Mouse (Mus musculus): ENCODE results near the gene Grik5.
A peak's percentile ranks its signal among the peaks of the same experiment; 100 is the strongest.

Grik5 gene

DNA sequence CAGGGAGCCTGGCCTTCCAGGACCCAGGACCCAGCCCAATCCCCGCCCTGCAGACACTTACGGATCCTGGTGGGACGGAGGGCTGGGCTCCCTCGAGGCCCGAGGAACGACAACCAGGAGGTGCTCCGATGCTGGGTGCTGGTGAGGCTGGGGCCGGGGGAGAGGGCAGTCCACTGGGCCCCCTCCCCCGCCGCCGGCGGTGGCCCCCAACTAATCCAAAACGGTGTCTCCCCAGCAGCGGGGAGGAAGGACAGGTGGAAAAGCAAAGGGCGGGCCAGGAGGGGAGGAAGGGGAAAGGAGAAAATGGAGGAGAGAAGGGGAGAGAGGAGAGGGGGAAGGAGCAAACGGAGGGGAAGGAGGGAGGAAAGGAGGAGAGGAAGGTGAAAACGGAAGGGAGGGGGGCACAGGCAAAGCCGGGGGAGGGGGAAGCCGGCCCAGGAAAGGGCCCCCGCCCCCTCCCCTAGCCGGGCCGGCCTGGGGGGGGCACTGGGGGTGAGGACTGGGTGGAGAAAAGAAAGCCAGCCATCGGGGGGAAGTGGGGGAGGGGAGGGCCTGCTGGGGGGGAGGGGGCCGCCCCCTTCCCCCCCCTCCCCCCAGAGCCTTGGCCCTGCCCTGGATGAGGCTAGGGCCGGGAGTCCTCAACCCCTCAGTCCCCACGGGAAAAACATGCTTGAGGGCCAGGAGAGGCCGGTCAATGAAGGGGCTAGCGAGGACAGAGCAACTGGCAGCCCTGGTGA is at the start of gene Grik5, which contains the start of gene Zfp574:
TSS of gene Grik5 (minus strand) at position 368 of the 737 bp plus-strand sequence.
TSS of gene Zfp574 (plus strand) at position 589 of the 737 bp plus-strand sequence.
- DNase-seq (ENCODE audit: low spot score in 2 of 2): no peak

DNA sequence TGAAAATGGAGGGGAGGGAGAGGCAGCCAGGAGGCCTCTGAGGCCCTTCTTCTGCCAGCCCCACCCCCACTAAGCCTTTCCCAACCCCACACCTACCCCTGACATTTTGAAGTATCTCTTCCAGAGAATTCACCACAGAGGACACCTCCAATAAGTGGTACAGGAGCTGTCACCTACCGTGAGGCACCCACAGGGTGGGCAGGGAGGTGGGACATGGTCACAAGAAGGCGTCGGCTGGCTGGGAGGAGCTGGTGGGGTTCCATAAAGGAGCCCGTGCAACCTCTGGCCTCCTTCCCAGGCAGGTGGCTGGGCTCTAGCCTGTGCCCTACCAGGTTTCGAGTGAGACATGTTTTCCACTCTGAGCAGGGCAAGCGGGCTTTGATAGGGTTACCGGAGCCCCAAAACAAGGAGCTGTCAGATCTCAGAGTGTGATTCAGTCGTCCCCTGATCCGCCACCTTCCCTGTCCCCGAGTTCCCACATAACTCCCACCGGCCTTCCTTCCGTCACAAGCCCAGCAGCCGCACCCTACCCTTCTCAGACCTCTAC is 49.2 kb upstream of the Grik5 start:
- no peak for DNase-seq (ENCODE audit: low spot score in 2 of 2)

- DNase-seq (ENCODE audit: low spot score in 2 of 2): peak in 1 of 2 experiments; percentile 74
Measured at GRCm38 (mm10) chr7:25120061-25120834, 48.1 kb upstream of the Grik5 start.

DNA sequence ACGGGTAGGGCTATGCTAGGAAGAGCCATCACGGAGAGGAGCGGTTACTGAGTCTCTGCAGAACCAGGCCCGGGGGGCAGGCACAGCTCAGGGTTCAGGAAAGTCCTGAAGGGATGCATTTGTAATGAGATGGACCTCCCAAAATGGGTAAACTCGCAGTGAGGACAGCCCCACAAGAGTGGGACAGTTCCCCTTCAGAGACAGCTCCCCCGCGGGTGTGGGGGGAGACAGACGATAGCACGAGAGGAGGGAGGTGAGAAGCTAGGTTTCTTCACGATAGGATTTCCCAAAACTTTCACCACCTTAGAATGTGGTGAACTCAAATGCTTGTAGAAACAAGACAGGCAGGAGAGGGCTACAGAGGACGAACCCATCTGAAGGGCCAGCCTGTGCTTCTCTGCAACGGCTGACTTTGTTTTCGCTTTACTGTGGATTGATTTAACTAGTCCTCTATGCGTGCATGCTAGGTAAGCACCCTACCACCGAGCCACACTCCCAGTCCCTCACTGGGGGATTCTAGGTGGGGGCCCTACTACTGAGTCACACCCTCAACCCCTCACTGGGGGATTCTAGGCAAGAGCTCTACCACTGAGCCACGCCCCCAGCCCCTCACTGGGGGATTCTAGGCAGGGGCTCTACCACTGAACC is 40.9 kb upstream of the Grik5 start:
- no peak for DNase-seq (ENCODE audit: low spot score in 2 of 2)

GRCm38 (mm10) chr7:25112178-25112955 is 40.2 kb upstream of the Grik5 start:
- DNase-seq (ENCODE audit: low spot score in 2 of 2): no peak

DNA sequence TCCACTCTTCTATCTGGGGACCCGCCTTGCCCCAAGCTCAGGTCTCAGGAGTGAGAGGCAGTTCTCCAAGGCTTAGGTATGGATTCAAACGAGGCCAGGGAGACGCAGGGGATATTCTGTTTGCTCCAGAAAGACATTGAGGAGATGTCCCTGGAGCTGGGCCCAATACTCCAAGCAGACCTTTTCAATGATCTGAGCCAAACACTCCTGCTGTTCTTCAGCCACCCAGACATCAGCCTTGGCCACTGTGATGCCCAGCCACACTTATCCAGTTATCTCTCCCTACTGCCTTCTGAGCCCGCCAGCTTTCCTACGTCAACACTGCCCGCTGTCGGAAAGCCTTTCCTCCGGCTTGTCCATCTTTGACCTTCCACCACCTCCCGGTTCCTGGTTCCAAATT is 38.2 kb upstream of the Grik5 start:
- DNase-seq (ENCODE audit: low spot score in 2 of 2): no peak

DNA sequence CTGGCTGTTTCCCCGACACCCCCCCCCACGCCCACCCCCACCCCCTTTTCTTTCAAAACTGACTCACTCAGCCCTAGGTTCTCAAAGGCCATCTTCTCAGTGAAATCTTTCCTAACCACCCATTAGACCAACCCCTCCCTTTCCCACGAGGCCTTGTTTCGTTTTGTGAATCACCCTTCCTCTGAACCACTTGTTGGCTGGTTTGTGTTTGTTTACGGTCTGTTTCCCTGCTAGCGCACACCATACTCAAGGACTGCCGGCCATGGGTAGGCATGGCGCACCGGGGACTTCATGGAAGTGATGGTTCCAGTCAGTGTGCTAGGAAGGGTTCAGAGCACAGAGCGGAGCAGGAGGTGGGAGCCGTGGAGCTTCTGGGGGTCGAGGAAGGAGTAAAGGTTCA is 37.2 kb upstream of the Grik5 start:
- DNase-seq (ENCODE audit: low spot score in 2 of 2): no peak

GRCm38 (mm10) chr7:25106790-25107502 is 34.8 kb upstream of the Grik5 start:
- DNase-seq (ENCODE audit: low spot score in 2 of 2): peak in 1 of 2 experiments; percentile 58

DNA sequence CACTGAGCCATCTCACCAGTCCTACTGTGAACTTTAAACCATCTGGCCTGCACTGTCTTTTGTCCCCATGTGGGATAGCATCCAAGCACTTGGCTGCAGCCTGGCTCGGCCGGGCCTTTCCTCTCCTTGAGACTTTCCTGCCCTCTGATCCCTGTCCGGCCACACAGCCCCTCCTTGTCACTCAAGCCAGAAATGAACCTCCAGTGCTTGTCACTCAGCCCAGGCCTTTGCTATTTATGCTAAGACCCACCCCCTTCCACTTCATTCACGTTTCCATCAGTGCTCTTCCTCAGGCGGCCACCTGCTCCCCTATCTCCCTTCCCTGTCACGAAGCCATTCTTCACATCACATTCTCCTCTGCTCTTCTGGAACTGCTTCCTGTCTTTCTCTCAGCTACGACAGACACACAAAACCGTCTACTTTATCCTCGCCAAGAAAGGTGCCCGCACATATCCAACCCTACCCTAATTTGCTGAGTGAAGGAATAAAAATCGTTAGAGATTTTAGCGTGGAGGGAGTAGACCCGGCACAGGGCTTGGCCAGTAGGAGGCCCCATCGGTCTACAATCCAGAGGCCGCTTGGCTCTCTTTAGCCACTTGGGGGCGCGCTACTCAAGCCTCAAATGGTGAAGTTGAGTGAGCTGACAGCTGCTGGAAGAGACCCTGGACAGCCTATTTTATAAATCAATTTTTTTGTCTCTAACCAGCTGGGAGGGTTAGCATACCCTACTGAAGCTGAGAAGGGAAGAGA is 33.4 kb upstream of the Grik5 start:
- DNase-seq (ENCODE audit: low spot score in 2 of 2): peak; percentile 76 to 88

DNA sequence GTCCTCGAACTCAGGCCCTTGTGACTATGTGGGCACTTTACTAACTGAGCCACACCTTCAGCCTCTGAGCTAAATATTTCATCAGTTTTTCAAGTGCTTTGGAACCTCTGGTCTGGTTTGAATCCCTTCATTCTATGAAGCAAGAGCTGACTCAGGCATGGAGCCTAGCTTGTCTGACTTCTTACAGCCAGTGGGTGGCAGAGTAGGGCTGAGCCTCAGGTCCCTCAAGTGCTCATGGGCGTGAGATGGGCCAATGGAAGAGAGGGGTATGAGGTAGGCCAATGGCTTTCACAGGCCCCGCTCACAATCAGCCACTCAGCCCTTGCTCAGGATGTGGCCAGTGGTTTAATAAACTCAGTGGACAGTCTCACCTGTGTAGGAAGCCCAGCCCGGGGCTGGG is 27.4 kb upstream of the Grik5 start:
- no peak for DNase-seq (ENCODE audit: low spot score in 2 of 2)

DNA sequence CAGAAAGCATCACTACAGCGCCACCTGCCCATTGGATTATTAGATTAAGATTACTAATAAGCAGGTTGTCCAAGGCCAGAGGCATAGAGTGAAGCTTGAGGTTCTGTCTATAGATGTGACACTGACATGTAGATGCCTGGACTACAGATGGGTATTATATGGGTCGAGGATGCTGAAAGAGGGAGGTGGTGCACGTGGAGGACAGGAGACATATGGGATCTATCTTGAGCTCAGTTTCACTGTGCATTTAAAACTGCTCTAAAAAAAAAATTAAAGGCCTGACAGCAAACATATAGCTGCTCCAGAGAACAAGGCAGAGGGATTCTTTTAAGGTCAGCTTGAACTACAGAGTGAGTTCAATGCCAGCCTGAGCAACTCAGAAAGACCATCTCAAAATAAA is 26.0 kb upstream of the Grik5 start:
- no peak for DNase-seq (ENCODE audit: low spot score in 2 of 2)

GRCm38 (mm10) chr7:25089875-25090274 is 17.7 kb upstream of the Grik5 start:
- no peak for DNase-seq (ENCODE audit: low spot score in 2 of 2)

DNA sequence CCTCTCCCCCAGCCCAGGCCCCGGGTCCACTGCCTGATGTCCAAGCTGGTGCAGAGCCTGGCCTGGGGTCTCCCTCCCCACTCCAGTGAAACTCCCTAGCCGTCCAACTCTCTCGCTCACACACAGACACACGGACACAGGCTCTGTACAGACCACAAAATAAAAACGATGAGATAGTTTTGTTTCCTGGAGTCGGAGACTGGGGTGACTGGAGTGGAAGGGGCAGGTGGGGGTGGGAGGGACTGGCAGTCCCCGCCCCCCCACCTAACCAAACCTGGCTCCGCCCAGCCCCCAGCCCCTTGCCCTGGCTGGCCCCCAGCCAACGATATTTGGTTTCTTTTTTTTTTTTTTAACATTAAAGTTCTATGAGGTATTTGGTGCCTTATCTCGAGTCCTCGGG is 16.8 kb upstream of the Grik5 start:
- no peak for DNase-seq (ENCODE audit: low spot score in 2 of 2)

- no peak for DNase-seq (ENCODE audit: low spot score in 2 of 2)
Measured at GRCm38 (mm10) chr7:25088531-25088930, 16.4 kb upstream of the Grik5 start.

GRCm38 (mm10) chr7:25087972-25088371 is 15.8 kb upstream of the Grik5 start:
- DNase-seq (ENCODE audit: low spot score in 2 of 2): no peak

GRCm38 (mm10) chr7:25087256-25087912 is 15.2 kb upstream of the Grik5 start:
- DNase-seq (ENCODE audit: low spot score in 2 of 2): no peak

DNA sequence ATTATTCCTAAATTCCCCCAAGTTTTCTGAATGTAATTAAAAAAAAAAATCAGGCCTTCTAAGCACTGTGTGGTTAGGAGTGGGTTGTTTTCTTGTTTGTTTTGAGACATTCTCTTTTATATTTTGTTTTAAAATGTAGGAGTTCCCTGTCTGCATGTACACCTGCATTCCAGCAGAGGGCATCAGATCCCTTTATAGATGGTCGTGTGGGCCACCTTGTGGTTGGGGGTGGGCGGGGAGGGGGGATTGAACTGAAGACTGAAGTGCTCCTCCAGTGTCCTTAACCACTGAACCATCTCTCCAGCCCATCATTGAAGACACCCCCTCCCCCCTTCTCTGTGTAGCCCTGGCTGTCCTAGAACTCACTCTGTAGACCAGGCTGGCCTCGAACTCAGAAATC is 14.5 kb upstream of the Grik5 start:
- DNase-seq (ENCODE audit: low spot score in 2 of 2): no peak

DNA sequence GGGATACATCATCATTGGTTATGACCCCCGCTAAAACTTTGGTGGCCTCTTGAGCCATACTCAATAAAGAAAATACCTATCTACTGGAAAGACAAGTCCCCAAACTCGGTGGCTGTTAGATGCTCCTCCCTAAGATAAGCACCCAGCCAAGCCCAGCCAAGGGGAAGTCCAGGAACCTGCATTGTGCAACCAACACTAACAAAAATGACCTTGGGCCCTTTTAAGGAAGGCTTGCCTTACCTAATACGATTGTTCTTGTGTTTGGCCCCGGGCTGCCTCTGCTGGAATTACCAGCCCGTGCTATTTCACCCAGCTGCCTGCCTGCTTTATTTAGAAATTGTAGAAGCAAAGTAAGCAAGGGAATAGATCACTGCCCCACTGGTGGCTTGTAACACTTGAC is 12.5 kb upstream of the Grik5 start:
- DNase-seq (ENCODE audit: low spot score in 2 of 2): no peak

- peak in 1 of 2 experiments; percentile 64 for DNase-seq (ENCODE audit: low spot score in 2 of 2)
Measured at GRCm38 (mm10) chr7:25082510-25082909, 10.4 kb upstream of the Grik5 start.

DNA sequence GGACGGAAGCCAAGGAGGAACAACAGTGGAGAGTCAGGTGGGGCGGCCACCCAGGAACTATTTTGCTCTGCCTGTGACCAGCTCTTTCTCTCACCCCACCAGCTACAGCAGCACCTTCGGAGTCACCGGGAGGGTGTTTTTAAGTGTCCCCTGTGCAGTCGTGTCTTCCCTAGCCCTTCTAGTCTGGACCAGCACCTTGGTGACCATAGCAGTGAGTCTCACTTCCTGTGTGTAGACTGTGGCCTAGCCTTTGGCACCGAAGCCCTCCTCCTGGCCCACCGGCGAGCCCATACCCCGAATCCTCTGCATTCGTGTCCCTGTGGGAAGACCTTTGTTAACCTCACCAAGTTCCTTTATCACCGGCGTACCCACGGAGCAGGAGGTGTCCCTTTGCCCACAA is 8.3 kb upstream of the Grik5 start:
- DNase-seq (ENCODE audit: low spot score in 2 of 2): no peak
